25 mouse cellular contexts compared by ENCODE assay signal in the genomic region with DNA sequence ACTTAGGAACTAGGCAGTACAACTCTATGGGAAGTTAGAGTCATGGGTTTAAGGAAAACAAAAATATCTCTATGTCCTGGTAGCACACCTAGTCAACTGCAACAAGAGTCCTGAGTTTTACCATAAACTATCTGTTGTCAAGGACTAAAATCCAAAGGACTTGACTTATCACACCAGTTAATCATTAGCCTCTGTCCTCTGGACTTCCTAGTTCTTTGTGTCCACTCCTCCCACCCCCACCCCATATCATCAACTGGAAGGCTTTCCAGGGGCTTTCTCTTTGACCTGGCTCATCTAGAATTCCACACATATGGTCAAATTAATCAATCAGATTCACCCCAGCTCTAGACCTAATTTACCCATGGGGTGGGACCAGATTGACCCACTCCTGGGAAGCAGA.
DNase-seq lines count a peak whose midpoint lies in the region; ATAC-seq and TF ChIP-seq lines count a peak whose summit lies in the region.
"Had no signal": no experiment of that assay in that cellular context is flagged by ENCODE, and none has a peak within 500 bp of the region (broad histone marks: within the 10 kb centered on the region; RNA-seq: fewer than 3 reads in every experiment).

No protein-coding gene starts in this region.

- intact Hi-C loops in heart, adult 2 months (cut with DNase I), result no loop called here

- no peak overlapping the region for H3K4me2 ChIP-seq in heart, postnatal 0 days (ENCODE audit: low read depth, low read length)
- 0 out of 2 replicates have a peak overlapping the region, but pooled peaks have one; percentile 13 for H3K4me2 ChIP-seq in liver, postnatal 0 days (ENCODE audit: low read depth, low read length)
- H3K4me2 ChIP-seq: forebrain, embryonic 13.5 days; heart, embryonic 12.5 days; heart, embryonic 15.5 days; hindbrain, embryonic 14.5 days had no signal

- H3K9ac ChIP-seq in heart, postnatal 0 days (replicated peaks; ENCODE audit: low read depth, low read length), result no peak overlapping the region
- no peak overlapping the region for H3K9ac ChIP-seq in heart, adult 2 months (ENCODE audit: low read depth, low read length)
- no peak overlapping the region for H3K9ac ChIP-seq in liver, postnatal 0 days (replicated peaks)
- H3K9ac ChIP-seq: forebrain, embryonic 13.5 days; heart, embryonic 12.5 days; heart, embryonic 15.5 days; hindbrain, embryonic 14.5 days had no signal

- no peak for DNase-seq in heart, postnatal 0 days (ENCODE audit: low spot score)
- no peak for DNase-seq in heart, adult 2 months
- DNase-seq in kidney, adult 9 months, result peak; percentile 13
- DNase-seq in kidney, adult 11 months, result no peak
- DNase-seq in liver, postnatal 0 days, result no peak
- no peak for DNase-seq in limb, embryonic 10.5 days (ENCODE audit: low spot score)
- no peak for DNase-seq in thymus, postnatal 14 days
- DNase-seq: adrenal gland, adult 8-10 months; adrenal gland, postnatal 25 days; cerebellum, adult 18-20 months; cerebellum, adult 9-10 months; cerebellum, postnatal 14 days; gastrocnemius, adult 2 months; gastrocnemius, postnatal 14 days; heart, adult 11 months; heart, postnatal 14 days; heart, postnatal 4 days had no signal

- H3K79me2 ChIP-seq in heart, adult 2 months (replicated peaks; ENCODE audit: control insufficient read depth, insufficient read depth, low read length), result no peaks in the 10 kb centered on the region

- TF ChIP-seq POLR2A in heart, adult 2 months (IDR thresholded peaks at IDR 0.05; ENCODE audit: insufficient read depth, low read depth, low read length), result no peak
- TF ChIP-seq POLR2A in bone marrow, adult 2 months (IDR thresholded peaks at IDR 0.05; ENCODE audit: borderline replicate concordance, control insufficient read depth, low read depth, low read length), result no peak

- TF ChIP-seq CTCF in heart, postnatal 0 days (IDR thresholded peaks at IDR 0.05; ENCODE audit: low read depth), result no peak
- TF ChIP-seq CTCF in heart, adult 2 months (IDR thresholded peaks at IDR 0.05), result no peak
- TF ChIP-seq CTCF in bone marrow, adult 2 months (IDR thresholded peaks at IDR 0.05; ENCODE audit: control insufficient read depth, insufficient read depth, low read length), result no peak
- no peak for TF ChIP-seq CTCF in liver, postnatal 0 days (IDR thresholded peaks at IDR 0.05; ENCODE audit: low read depth)

- ATAC-seq in heart, postnatal 0 days (ENCODE audit: insufficient read depth, low read depth), result no peak
- ATAC-seq in liver, postnatal 0 days, result peak; percentile 71
- ATAC-seq: activated CD4-positive, CD25-positive, alpha-beta regulatory T cell, adult 4 months; forebrain, embryonic 13.5 days; forebrain, embryonic 16.5 days had no signal

- H3K9me3 ChIP-seq in heart, postnatal 0 days (replicated peaks; ENCODE audit: control insufficient read depth, low read length), result no peaks in the 10 kb centered on the region
- no peaks in the 10 kb centered on the region for H3K9me3 ChIP-seq in liver, postnatal 0 days (ENCODE audit: low read length)
- H3K9me3 ChIP-seq in limb, embryonic 10.5 days (replicated peaks), result no peaks in the 10 kb centered on the region
- H3K9me3 ChIP-seq: forebrain, embryonic 10.5 days; forebrain, embryonic 13.5 days; heart, embryonic 12.5 days; heart, embryonic 15.5 days had no signal

- TF ChIP-seq EP300 in heart, postnatal 0 days (IDR thresholded peaks at IDR 0.05; ENCODE audit: low read depth), result no peak
- TF ChIP-seq EP300 in heart, adult 2 months (IDR thresholded peaks at IDR 0.05; ENCODE audit: insufficient read depth, low read depth, low read length), result no peak
- TF ChIP-seq EP300 in liver, postnatal 0 days (IDR thresholded peaks at IDR 0.05; ENCODE audit: low read depth), result no peak

- H3K4me1 ChIP-seq in heart, postnatal 0 days (ENCODE audit: control insufficient read depth, insufficient read depth), result 0 out of 2 replicates have a peak, but pooled peaks cover 7% of the 10 kb centered on the region
- peaks cover 2% of the 10 kb centered on the region for H3K4me1 ChIP-seq in heart, adult 2 months (ENCODE audit: control insufficient read depth, insufficient read depth, low read length)
- H3K4me1 ChIP-seq in bone marrow, adult 2 months (ENCODE audit: control insufficient read depth, insufficient read depth, low read length), result peaks cover 1% of the 10 kb centered on the region
- H3K4me1 ChIP-seq in liver, postnatal 0 days (ENCODE audit: insufficient read depth), result peaks cover 41% of the 10 kb centered on the region
- no peaks in the 10 kb centered on the region for H3K4me1 ChIP-seq in limb, embryonic 10.5 days
- H3K4me1 ChIP-seq: forebrain, embryonic 10.5 days; forebrain, embryonic 13.5 days had no signal

- no peak overlapping the region for H3K4me3 ChIP-seq in heart, postnatal 0 days (ENCODE audit: low read depth, low read length)
- H3K4me3 ChIP-seq in heart, adult 2 months, result no peak overlapping the region
- H3K4me3 ChIP-seq in bone marrow, adult 2 months (replicated peaks; ENCODE audit: control insufficient read depth, low read depth, low read length), result no peak overlapping the region
- no peak overlapping the region for H3K4me3 ChIP-seq in liver, postnatal 0 days (ENCODE audit: low read depth, low read length)
- H3K4me3 ChIP-seq in limb, embryonic 10.5 days, result no peak overlapping the region
- H3K4me3 ChIP-seq: forebrain, embryonic 10.5 days; forebrain, embryonic 13.5 days; gastrocnemius, adult 2 months; heart, embryonic 12.5 days; heart, embryonic 15.5 days had no signal

- H3K27ac ChIP-seq in heart, postnatal 0 days (ENCODE audit: low read depth), result peak overlapping the region; percentile 34; the same call in 1 of the 2 replicates
- H3K27ac ChIP-seq in heart, adult 2 months, result no peak overlapping the region
- H3K27ac ChIP-seq in bone marrow, adult 2 months (ENCODE audit: control insufficient read depth, insufficient read depth, low read depth, low read length, poor library complexity), result peak overlapping the region; percentile 29; the same call in 1 of the 2 replicates
- peak overlapping the region; percentile 86 for H3K27ac ChIP-seq in liver, postnatal 0 days (ENCODE audit: low read depth)
- no peak overlapping the region for H3K27ac ChIP-seq in limb, embryonic 10.5 days
- H3K27ac ChIP-seq: forebrain, embryonic 10.5 days; forebrain, embryonic 13.5 days; gastrocnemius, adult 2 months; hindbrain, embryonic 14.5 days had no signal

- no peaks in the 10 kb centered on the region for H3K27me3 ChIP-seq in heart, postnatal 0 days (ENCODE audit: control insufficient read depth, insufficient read depth, low read length)
- no peaks in the 10 kb centered on the region for H3K27me3 ChIP-seq in heart, adult 2 months (ENCODE audit: control insufficient read depth, insufficient read depth, low read length)
- H3K27me3 ChIP-seq in liver, postnatal 0 days (ENCODE audit: insufficient read depth, low read length), result no peaks in the 10 kb centered on the region
- H3K27me3 ChIP-seq in limb, embryonic 10.5 days (ENCODE audit: low read depth, poor library complexity, severe bottlenecking), result no peaks in the 10 kb centered on the region
- H3K27me3 ChIP-seq: forebrain, embryonic 13.5 days; heart, embryonic 12.5 days; heart, embryonic 15.5 days had no signal

- no peaks in the 10 kb centered on the region for H3K36me3 ChIP-seq in heart, postnatal 0 days (replicated peaks; ENCODE audit: control insufficient read depth, insufficient read depth, low read length)
- H3K36me3 ChIP-seq in heart, adult 2 months (ENCODE audit: control insufficient read depth, insufficient read depth, low read length), result no peaks in the 10 kb centered on the region
- no peaks in the 10 kb centered on the region for H3K36me3 ChIP-seq in liver, postnatal 0 days (replicated peaks; ENCODE audit: insufficient read depth, low read length)
- no peaks in the 10 kb centered on the region for H3K36me3 ChIP-seq in limb, embryonic 10.5 days
- H3K36me3 ChIP-seq: forebrain, embryonic 10.5 days; heart, embryonic 12.5 days; heart, embryonic 15.5 days had no signal

Comparison
In these comparisons a context has a peak if more than half of its experiments do, and no peak if none do; other contexts are left out.
1. H3K27ac ChIP-seq: peak in heart, postnatal 0 days (single experiment), bone marrow, adult 2 months (single experiment) and liver, postnatal 0 days (single experiment); none in heart, adult 2 months (single experiment) and limb, embryonic 10.5 days (single experiment).